Mouse (Mus musculus) limb, embryonic 14.5 days (tissue): ENCODE results near the gene Pstpip1. TPM values are rescaled to one million over a fixed set of nuclear protein-coding genes. Genes with fewer than 3 reads are reported as not detected.
A peak's percentile ranks its signal among the peaks of the same experiment; 100 is the strongest.

Source experiments
- ATAC-seq: fragments of 200-750 bp; cut with Nextera tagmentation; 2 replicates; pipeline ENCODE4 v1.8.0; 2017; ENCODE audit warnings: low read depth, moderate number of reproducible peaks, moderate TSS enrichment; ENCODE audit not compliant: low FRiP score
- DNase-seq: peaks from one replicate; pipeline ENCODE4 v3.0.0-alpha.2; 2015; ENCODE audit warnings: low spot score
- H3K27ac ChIP-seq: fragments of 300-500 bp; sonication (generic); replicated peaks from 2 replicates; pipeline ENCODE4 v1.5.1; 2014; ENCODE audit warnings: low read depth, mild to moderate bottlenecking, low read length, moderate library complexity, mixed read lengths
- H3K27me3 ChIP-seq: fragments of 300-500 bp; sonication (generic); 2 replicates; pipeline ENCODE4 v1.6.1; 2014; ENCODE audit warnings: low read length, mixed read lengths; ENCODE audit not compliant: control insufficient read depth, insufficient read depth
- H3K36me3 ChIP-seq: fragments of 300-500 bp; sonication (generic); 2 replicates; pipeline ENCODE4 v1.6.1; 2014; ENCODE audit warnings: mild to moderate bottlenecking, low read length, moderate library complexity, mixed read lengths; ENCODE audit not compliant: control insufficient read depth, insufficient read depth
- H3K4me1 ChIP-seq: fragments of 300-500 bp; sonication (generic); 2 replicates; pipeline ENCODE4 v1.6.1; 2014; ENCODE audit warnings: antibody characterized with exemption, low read length, mixed read lengths; ENCODE audit not compliant: control insufficient read depth, insufficient read depth
- H3K4me2 ChIP-seq: fragments of 300-500 bp; sonication (generic); replicated peaks from 2 replicates; pipeline ENCODE4 v1.6.1; 2014; ENCODE audit warnings: low read depth, mild to moderate bottlenecking, low read length, moderate library complexity; ENCODE audit not compliant: severe bottlenecking
- H3K4me3 ChIP-seq: fragments of 300-500 bp; sonication (generic); replicated peaks from 2 replicates; pipeline ENCODE4 v1.5.1; 2014; ENCODE audit warnings: low read length
- H3K9ac ChIP-seq: fragments of 300-500 bp; sonication (generic); 2 replicates; pipeline ENCODE4 v1.6.1; 2014; ENCODE audit warnings: mild to moderate bottlenecking, low read depth, low read length, moderate library complexity; ENCODE audit not compliant: severe bottlenecking
- H3K9me3 ChIP-seq: fragments of 300-500 bp; sonication (generic); 2 replicates; pipeline ENCODE4 v1.6.1; 2016; ENCODE audit warnings: low read length; ENCODE audit not compliant: control insufficient read depth
- POLR2A ChIP-seq: fragments of 200-500 bp; IDR thresholded peaks from 2 replicates; pipeline ENCODE4 v1.8.0; 2012; ENCODE audit warnings: inconsistent platforms, mild to moderate bottlenecking, moderate library complexity, borderline replicate concordance; ENCODE audit not compliant: insufficient read depth, insufficient read length; ENCODE audit errors: extremely low read depth
- WGBS: fragments of 180-500 bp; shearing (Covaris S2); extraction: QIAGEN DNeasy Blood & Tissue Kit; methylation state at CpG from one replicate; pipeline ENCODE4 v1.1.7; 2014; 5-methylcytosine and 5-hydroxymethylcytosine counted together
- polyA plus RNA-seq, 2 experiments: library from polyadenylated mRNA; depleted of rRNA in 1 of 2; stranded (reverse) in 1 of 2; unstranded in 1 of 2; fragments of >200 nt; fragmentation: Nextera tagmentation in 1 of 2; extraction: Ambion mirVana in 1 of 2; gene quantifications; 2 replicates each; pipeline versions ENCODE4 v1.2.1 to v1.2.3; 2012 to 2014

Pstpip1 gene
- polyA plus RNA-seq, 2 experiments: 1.4 to 4.3 TPM

DNA sequence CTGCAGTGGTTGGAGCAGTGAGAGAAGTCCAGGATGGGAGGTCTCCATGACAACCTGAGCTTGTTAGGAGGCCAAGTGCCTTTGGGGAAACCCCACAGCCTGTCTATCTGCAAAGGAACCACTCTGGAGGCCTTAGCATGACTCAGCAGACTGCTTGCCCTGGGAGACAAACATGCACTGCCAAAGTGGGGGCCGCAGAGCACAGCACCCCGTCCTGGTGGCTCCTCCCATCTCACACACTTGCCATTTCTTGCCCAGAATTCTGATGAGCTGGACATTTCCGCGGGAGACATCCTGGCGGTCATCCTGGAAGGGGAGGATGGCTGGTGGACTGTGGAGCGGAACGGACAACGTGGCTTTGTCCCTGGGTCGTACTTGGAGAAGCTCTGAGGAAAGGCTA lies 38.6 kb downstream of the Pstpip1 start:
- Histone ChIP-seq H3K9ac (no peak overlapping the region), H3K27me3 (no peaks in the 10 kb centered on the region), H3K27ac (no peak overlapping the region), H3K4me1 (no peaks in the 10 kb centered on the region), H3K4me2 (no peak overlapping the region), H3K9me3 (no peaks in the 10 kb centered on the region), H3K36me3 (peaks cover 52% of the 10 kb centered on the region), H3K4me3 (no peak overlapping the region)
- WGBS: 91% methylated on average over 9 of the region's 9 CpGs
- ATAC-seq: no peak
- no peak for TF ChIP-seq POLR2A
- no peak for DNase-seq

DNA sequence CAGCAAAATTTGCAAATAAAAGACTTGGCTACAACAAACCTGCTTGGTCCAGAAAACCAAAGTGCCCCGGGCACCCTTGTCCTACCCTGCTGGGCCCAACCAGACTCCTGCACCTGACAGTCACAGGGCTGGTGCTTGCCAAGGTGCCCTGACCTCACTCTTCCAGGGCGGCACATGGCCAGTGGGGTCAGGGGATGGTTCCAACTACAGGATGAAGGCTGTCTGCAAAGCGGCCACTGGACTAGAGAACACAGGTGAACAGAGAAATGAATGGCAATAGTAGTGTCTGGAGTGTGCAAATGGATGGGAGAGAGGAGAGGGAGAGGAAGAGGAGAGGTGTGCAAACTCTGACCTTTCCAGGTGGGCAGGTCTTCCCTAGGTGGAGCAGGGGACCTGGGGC lies 40.2 kb downstream of the Pstpip1 start:
- no peak overlapping the region for H3K4me3 ChIP-seq
- H3K27ac ChIP-seq: no peak overlapping the region
- no peak for DNase-seq
- H3K9ac ChIP-seq: no peak overlapping the region
- 94% methylated on average over 3 of the region's 3 CpGs for WGBS
- H3K4me1 ChIP-seq: no peaks in the 10 kb centered on the region
- ATAC-seq: no peak
- no peak overlapping the region for H3K4me2 ChIP-seq
- peaks cover 64% of the 10 kb centered on the region for H3K36me3 ChIP-seq
- TF ChIP-seq POLR2A: no peak
- no peaks in the 10 kb centered on the region for H3K9me3 ChIP-seq
- no peaks in the 10 kb centered on the region for H3K27me3 ChIP-seq

DNA sequence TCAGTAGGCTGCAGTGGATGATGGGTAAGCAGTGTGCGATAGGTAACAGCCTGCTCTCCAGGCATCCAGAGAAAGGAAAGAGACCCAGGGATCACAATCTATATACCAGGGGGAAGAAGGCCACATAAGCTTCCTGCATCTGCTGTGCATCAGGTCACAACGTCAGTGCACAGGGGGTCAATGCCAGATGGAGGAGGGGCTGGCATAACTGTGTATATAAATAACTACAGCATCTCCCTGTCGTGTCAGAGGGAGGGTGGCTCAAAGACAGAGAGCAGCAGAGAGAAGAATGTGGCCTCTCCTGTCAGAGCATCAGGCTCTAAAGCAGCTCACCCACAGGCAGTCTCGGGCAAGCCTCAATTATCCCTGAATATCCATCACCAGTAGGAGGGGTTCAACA lies 40.8 kb downstream of the Pstpip1 start:
- Histone ChIP-seq H3K4me3 (no peak overlapping the region), H3K9ac (no peak overlapping the region), H3K27me3 (no peaks in the 10 kb centered on the region), H3K36me3 (peaks cover 70% of the 10 kb centered on the region), H3K4me1 (no peaks in the 10 kb centered on the region), H3K4me2 (no peak overlapping the region), H3K27ac (no peak overlapping the region), H3K9me3 (no peaks in the 10 kb centered on the region)
- DNase-seq (no peak), ATAC-seq (no peak)
- no peak for TF ChIP-seq POLR2A
- 33% methylated on average over 4 of the region's 4 CpGs for WGBS

DNA sequence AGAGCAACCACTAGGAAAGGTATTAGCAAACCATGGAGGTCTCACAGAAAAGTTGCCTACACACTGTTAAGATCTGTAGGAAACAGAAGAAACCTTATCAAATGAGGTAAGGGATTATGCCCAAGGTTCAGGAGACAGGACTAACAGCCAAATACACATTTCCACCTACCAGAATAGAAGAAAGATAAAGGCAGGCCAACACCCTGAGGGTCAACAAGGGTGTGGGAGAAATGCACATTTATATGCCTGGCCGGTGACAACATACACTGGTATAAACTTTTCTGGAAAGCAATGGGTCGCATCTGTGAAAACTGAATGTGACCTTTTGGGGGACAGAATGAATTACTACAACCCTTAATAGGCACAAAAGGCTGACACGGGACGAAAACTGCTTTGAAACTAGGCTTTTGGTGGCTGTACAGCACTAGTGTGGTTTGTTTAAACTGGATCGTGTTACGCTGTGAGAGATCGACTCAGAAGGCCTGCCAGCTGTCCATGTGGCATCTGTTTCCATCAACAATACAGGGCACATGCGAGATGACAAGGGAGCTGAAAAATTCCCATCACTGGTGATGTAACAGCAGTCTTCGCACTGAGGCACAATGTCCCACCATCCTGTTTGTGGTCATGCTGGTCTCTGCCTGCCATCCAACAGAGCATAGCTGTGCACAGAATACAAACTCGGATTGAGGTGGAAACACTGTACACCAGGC lies 42.2 kb downstream of the Pstpip1 start:
- H3K4me3 ChIP-seq: no peak overlapping the region
- H3K27ac ChIP-seq: no peak overlapping the region
- H3K36me3 ChIP-seq: peaks cover 84% of the 10 kb centered on the region
- H3K4me2 ChIP-seq: no peak overlapping the region
- DNase-seq (peak; percentile 33), ATAC-seq (peak; percentile 58; the same call in 1 of the 2 replicates)
- 70% methylated on average over 10 of the region's 10 CpGs for WGBS
- H3K27me3 ChIP-seq: no peaks in the 10 kb centered on the region
- no peaks in the 10 kb centered on the region for H3K9me3 ChIP-seq
- H3K4me1 ChIP-seq: no peaks in the 10 kb centered on the region
- H3K9ac ChIP-seq: no peak overlapping the region
- no peak for TF ChIP-seq POLR2A

DNA sequence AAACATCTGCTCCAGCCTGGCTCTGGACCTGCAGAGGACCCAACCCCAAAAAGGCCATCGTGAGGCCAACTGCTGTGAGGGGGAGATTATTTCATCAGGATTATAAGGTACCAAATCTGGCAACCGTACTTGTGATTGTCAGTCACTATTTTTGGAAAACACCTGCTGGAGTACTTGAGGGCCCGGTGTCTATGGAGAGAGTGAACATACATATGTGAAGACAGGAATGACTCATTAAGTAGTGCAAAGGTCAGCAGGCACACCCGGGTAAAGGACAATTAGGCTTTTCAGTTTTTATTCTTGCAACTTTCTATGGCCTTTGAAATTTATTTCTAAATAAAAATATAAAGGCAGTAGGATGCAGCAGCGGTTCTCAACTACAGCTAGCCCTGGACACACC lies 44.2 kb downstream of the Pstpip1 start:
- ATAC-seq (no peak), DNase-seq (no peak)
- no peak overlapping the region for H3K4me2 ChIP-seq
- H3K27ac ChIP-seq: no peak overlapping the region
- H3K9me3 ChIP-seq: no peaks in the 10 kb centered on the region
- 84% methylated on average over 5 of the region's 5 CpGs for WGBS
- no peaks in the 10 kb centered on the region for H3K4me1 ChIP-seq
- no peak overlapping the region for H3K4me3 ChIP-seq
- peaks cover 84% of the 10 kb centered on the region for H3K36me3 ChIP-seq
- no peak for TF ChIP-seq POLR2A
- no peak overlapping the region for H3K9ac ChIP-seq
- H3K27me3 ChIP-seq: no peaks in the 10 kb centered on the region
